Mouse (Mus musculus) ES-Bruce4 (cell line): ENCODE data around the gene Lrrtm3. TPM values are rescaled to one million over a fixed set of nuclear protein-coding genes. Genes with fewer than 3 reads are reported as not detected.
A peak's percentile ranks its signal among the peaks of the same experiment; 100 is the strongest.

ENCODE experiments used
- H3K27ac ChIP-seq: 2 replicates; pipeline ENCODE4 v1.5.1; 2012; ENCODE audit warnings: low read length, inconsistent platforms; ENCODE audit not compliant: insufficient read depth
- H3K27me3 ChIP-seq: 2 replicates; pipeline ENCODE4 v1.6.1; 2012; ENCODE audit warnings: mild to moderate bottlenecking, low read length, inconsistent platforms; ENCODE audit not compliant: control insufficient read depth, poor library complexity, insufficient read depth, severe bottlenecking
- H3K36me3 ChIP-seq: 2 replicates; pipeline ENCODE4 v1.6.1; 2012; ENCODE audit warnings: inconsistent platforms, mild to moderate bottlenecking, low read length, moderate library complexity; ENCODE audit not compliant: control insufficient read depth, poor library complexity, insufficient read depth, severe bottlenecking
- H3K4me1 ChIP-seq: one replicate; pipeline ENCODE4 v1.8.1; 2011; ENCODE audit warnings: low read length; ENCODE audit not compliant: control insufficient read depth, insufficient read depth
- H3K4me3 ChIP-seq: 2 replicates; pipeline ENCODE4 v1.5.1; 2011; ENCODE audit warnings: low read depth, mild to moderate bottlenecking, low read length
- H3K9ac ChIP-seq: 2 replicates; pipeline ENCODE4 v1.6.1; 2012; ENCODE audit warnings: low read depth, mild to moderate bottlenecking, inconsistent platforms; ENCODE audit not compliant: poor library complexity, severe bottlenecking
- H3K9me3 ChIP-seq: replicated peaks from 2 replicates; pipeline ENCODE4 v1.6.1; 2012; ENCODE audit warnings: mild to moderate bottlenecking, low read length, inconsistent platforms; ENCODE audit not compliant: control insufficient read depth, poor library complexity, insufficient read depth, severe bottlenecking
- CTCF ChIP-seq: IDR thresholded peaks from one replicate; pipeline ENCODE4 v1.8.1; 2011; ENCODE audit warnings: low read depth, low read length
- EP300 ChIP-seq: IDR thresholded peaks from 2 replicates; pipeline ENCODE4 v1.6.1; 2011; ENCODE audit warnings: low read depth, low read length; ENCODE audit not compliant: insufficient read depth
- POLR2A ChIP-seq: IDR thresholded peaks from one replicate; pipeline ENCODE4 v1.8.1; 2011; ENCODE audit warnings: low read length; ENCODE audit not compliant: insufficient read depth
- polyA plus RNA-seq: library from polyadenylated mRNA; stranded (reverse); fragments of >200 nt; gene quantifications from 2 replicates; pipeline ENCODE4 v1.2.4, GENCODE M21; 2011; ENCODE audit warnings: low read depth; ENCODE audit not compliant: missing spikeins, insufficient read depth, insufficient read length

Gene Lrrtm3
- polyA plus RNA-seq, 1 experiment = not detected

- H3K4me3 ChIP-seq = no peak overlapping the region
- H3K27ac ChIP-seq = no peak overlapping the region
- H3K9ac ChIP-seq = no peak overlapping the region
- TF ChIP-seq EP300 (no peak), POLR2A (no peak), CTCF (no peak)
- peaks cover 6% of the 10 kb centered on the region; the same call in 1 of the 2 replicates for H3K27me3 ChIP-seq
- H3K9me3 ChIP-seq = no peaks in the 10 kb centered on the region
- H3K4me1 ChIP-seq = no peaks in the 10 kb centered on the region
- H3K36me3 ChIP-seq = no peaks in the 10 kb centered on the region
Observed at GRCm38 (mm10) chr10:64086183-64086566, 3.9 kb downstream of the Lrrtm3 start.

- H3K36me3 ChIP-seq = no peaks in the 10 kb centered on the region
- TF ChIP-seq CTCF (peak; percentile 32), POLR2A (no peak), EP300 (no peak)
- no peak overlapping the region for H3K9ac ChIP-seq
- H3K27me3 ChIP-seq = peaks cover 6% of the 10 kb centered on the region; the same call in 1 of the 2 replicates
- H3K9me3 ChIP-seq = no peaks in the 10 kb centered on the region
- H3K4me3 ChIP-seq = no peak overlapping the region
- H3K27ac ChIP-seq = no peak overlapping the region
- no peaks in the 10 kb centered on the region for H3K4me1 ChIP-seq
Observed at GRCm38 (mm10) chr10:64084465-64084864, 5.6 kb downstream of the Lrrtm3 start.

GRCm38 (mm10) chr10:64083813-64084212 lies 6.3 kb downstream of the Lrrtm3 start:
- no peaks in the 10 kb centered on the region for H3K4me1 ChIP-seq
- H3K27ac ChIP-seq = no peak overlapping the region
- no peak for TF ChIP-seq EP300
- peaks cover 4% of the 10 kb centered on the region; the same call in 1 of the 2 replicates for H3K27me3 ChIP-seq
- H3K9ac ChIP-seq = no peak overlapping the region
- no peak overlapping the region for H3K4me3 ChIP-seq
- H3K9me3 ChIP-seq = no peaks in the 10 kb centered on the region
- H3K36me3 ChIP-seq = no peaks in the 10 kb centered on the region

GRCm38 (mm10) chr10:64082345-64082744 lies 7.7 kb downstream of the Lrrtm3 start:
- H3K9ac ChIP-seq = no peak overlapping the region
- H3K36me3 ChIP-seq = no peaks in the 10 kb centered on the region
- no peak overlapping the region for H3K27ac ChIP-seq
- no peaks in the 10 kb centered on the region for H3K4me1 ChIP-seq
- TF ChIP-seq EP300 (no peak), CTCF (no peak), POLR2A (no peak)
- no peaks in the 10 kb centered on the region for H3K9me3 ChIP-seq
- H3K4me3 ChIP-seq = no peak overlapping the region
- no peaks in the 10 kb centered on the region for H3K27me3 ChIP-seq

GRCm38 (mm10) chr10:64076410-64077052 lies 13.5 kb downstream of the Lrrtm3 start:
- TF ChIP-seq CTCF = no peak
- no peak for TF ChIP-seq POLR2A
- TF ChIP-seq EP300 = no peak
- Histone ChIP-seq H3K4me1 (no peaks in the 10 kb centered on the region), H3K36me3 (no peaks in the 10 kb centered on the region), H3K27me3 (no peaks in the 10 kb centered on the region), H3K4me3 (no peak overlapping the region), H3K9ac (no peak overlapping the region), H3K9me3 (no peaks in the 10 kb centered on the region), H3K27ac (no peak overlapping the region)

GRCm38 (mm10) chr10:64075944-64076343 lies 14.1 kb downstream of the Lrrtm3 start:
- no peak overlapping the region for H3K9ac ChIP-seq
- no peak overlapping the region for H3K4me3 ChIP-seq
- no peaks in the 10 kb centered on the region for H3K9me3 ChIP-seq
- TF ChIP-seq EP300 (no peak), CTCF (no peak), POLR2A (no peak)
- no peak overlapping the region for H3K27ac ChIP-seq
- H3K27me3 ChIP-seq = no peaks in the 10 kb centered on the region
- H3K36me3 ChIP-seq = no peaks in the 10 kb centered on the region
- H3K4me1 ChIP-seq = no peaks in the 10 kb centered on the region
